Comparison of ENCODE assay signal across 12 mouse cellular contexts in genomic region chr2:90359229-90359628, GRCm38 (mm10). TPM values are rescaled to one million over a fixed set of nuclear protein-coding genes. Genes with fewer than 3 reads are reported as not detected.
ATAC-seq lines count a peak whose summit lies in the region.
"Had no signal": no experiment of that assay in that cellular context is flagged by ENCODE, and none has a peak within 500 bp of the region (broad histone marks: within the 10 kb centered on the region; RNA-seq: fewer than 3 reads in every experiment).

No protein-coding gene starts in this region.

- ATAC-seq in common myeloid progenitor, adult 5-6 weeks (replicated peaks; ENCODE audit: low read depth, poor library complexity, severe bottlenecking) = peak; percentile 84
- peak; percentile 65; the same call in 1 of the 2 replicates for ATAC-seq in erythroid progenitor cell, adult 5-6 weeks (replicated peaks; ENCODE audit: low FRiP score, poor library complexity, severe bottlenecking)
- ATAC-seq in granulocyte monocyte progenitor cell, adult 5-6 weeks (replicated peaks; ENCODE audit: poor library complexity, severe bottlenecking) = peak; percentile 95
- ATAC-seq in megakaryocyte, adult 5-6 weeks (ENCODE audit: poor library complexity, severe bottlenecking) = peak; percentile 63
- peak; percentile 75 for ATAC-seq in megakaryocyte-erythroid progenitor cell, adult 5-6 weeks (replicated peaks; ENCODE audit: low FRiP score, low TSS enrichment, poor library complexity, severe bottlenecking)
- peak; percentile 23; the same call in 1 of the 2 replicates for ATAC-seq in neutrophil, adult 5-6 weeks (ENCODE audit: extremely low read depth, insufficient number of reproducible peaks, low FRiP score, poor library complexity, severe bottlenecking)

RNA-seq across cellular contexts. Expression of gene Gm13769, which starts 37.2 kb away (rescaled TPM):
- not detected in 2 replicates for total RNA-seq in common myeloid progenitor, adult 5-6 weeks (2017)
- 1.8 TPM in 1 of 2 replicates, not detected in the other for total RNA-seq in erythroid progenitor cell, adult 5-6 weeks (2015; ENCODE audit: low replicate concordance)
- total RNA-seq in erythroid progenitor cell, adult 5-6 weeks (2017; ENCODE audit: low replicate concordance) = not detected in 2 replicates
- not detected in 2 replicates for total RNA-seq in granulocyte monocyte progenitor cell, adult 5-6 weeks (2014; fragmentation: Nextera tagmentation)
- not detected in 2 replicates for total RNA-seq in granulocyte monocyte progenitor cell, adult 5-6 weeks (2017)
- total RNA-seq in megakaryocyte, adult 5-6 weeks (2015) = 0.11 TPM in 1 of 2 replicates, not detected in the other
- 0.16 TPM in 1 of 2 replicates, not detected in the other for total RNA-seq in megakaryocyte, adult 5-6 weeks (2017)
- 0.37 TPM in 1 of 2 replicates, not detected in the other for total RNA-seq in megakaryocyte-erythroid progenitor cell, adult 5-6 weeks (2014; fragmentation: Nextera tagmentation)
- total RNA-seq in megakaryocyte-erythroid progenitor cell, adult 5-6 weeks (2017) = not detected in 2 replicates
- 0.35 TPM in 1 of 2 replicates, not detected in the other for total RNA-seq in neutrophil, adult 5-6 weeks (2017)
- total RNA-seq: adrenal gland, adult 18-20 months; CH12.LX; G1E had no signal

RNA-seq across cellular contexts. Expression of gene Olfr1274-ps, which starts 39.3 kb away (rescaled TPM):
- total RNA-seq in common myeloid progenitor, adult 5-6 weeks (2017) = not detected in 2 replicates
- total RNA-seq in erythroid progenitor cell, adult 5-6 weeks (2015; ENCODE audit: low replicate concordance) = not detected in 2 replicates
- total RNA-seq in erythroid progenitor cell, adult 5-6 weeks (2017; ENCODE audit: low replicate concordance) = not detected in 2 replicates
- not detected in 2 replicates for total RNA-seq in granulocyte monocyte progenitor cell, adult 5-6 weeks (2014; fragmentation: Nextera tagmentation)
- not detected in 2 replicates for total RNA-seq in granulocyte monocyte progenitor cell, adult 5-6 weeks (2017)
- total RNA-seq in megakaryocyte, adult 5-6 weeks (2015) = not detected in 2 replicates
- not detected in 2 replicates for total RNA-seq in megakaryocyte, adult 5-6 weeks (2017)
- not detected in 2 replicates for total RNA-seq in megakaryocyte-erythroid progenitor cell, adult 5-6 weeks (2014; fragmentation: Nextera tagmentation)
- not detected in 2 replicates for total RNA-seq in megakaryocyte-erythroid progenitor cell, adult 5-6 weeks (2017)
- total RNA-seq in neutrophil, adult 5-6 weeks (2017) = not detected in 2 replicates
- total RNA-seq: adrenal gland, adult 18-20 months; adrenal gland, adult 8-10 months; adrenal gland, postnatal 14 days; adrenal gland, postnatal 36 days; CH12.LX had no signal

Comparison
In these comparisons a context has a peak if more than half of its experiments do, and no peak if none do; other contexts are left out.
1. Peak in every context shown above with its lines: ATAC-seq.
2. ATAC-seq: peak in every context shown above with its lines; median percentile 95 in granulocyte monocyte progenitor cell, adult 5-6 weeks; 84 in common myeloid progenitor, adult 5-6 weeks; 75 in megakaryocyte-erythroid progenitor cell, adult 5-6 weeks; 65 in erythroid progenitor cell, adult 5-6 weeks; 63 in megakaryocyte, adult 5-6 weeks; 23 in neutrophil, adult 5-6 weeks.